Mouse (Mus musculus) cerebellum, adult 9-10 months (tissue): ENCODE data around the gene Tecrl.

ENCODE experiments used
- DNase-seq: peaks from one replicate; pipeline ENCODE4 v3.0.0; 2022

Gene Tecrl

GRCm38 (mm10) chr5:83354846-83355561, at the start of gene Tecrl:
Gene Tecrl, minus strand, starts transcription at chr5:83355195.
- no peak for DNase-seq

- no peak for DNase-seq
Measured at GRCm38 (mm10) chr5:83385021-83385420, 30.0 kb upstream of the Tecrl start.

- DNase-seq, result no peak
Measured at GRCm38 (mm10) chr5:83351615-83352014, 3.4 kb downstream of the Tecrl start.

GRCm38 (mm10) chr5:83339144-83339543, 15.9 kb downstream of the Tecrl start:
- no peak for DNase-seq

- no peak for DNase-seq
Measured at GRCm38 (mm10) chr5:83267148-83267776, 87.7 kb downstream of the Tecrl start.

DNA sequence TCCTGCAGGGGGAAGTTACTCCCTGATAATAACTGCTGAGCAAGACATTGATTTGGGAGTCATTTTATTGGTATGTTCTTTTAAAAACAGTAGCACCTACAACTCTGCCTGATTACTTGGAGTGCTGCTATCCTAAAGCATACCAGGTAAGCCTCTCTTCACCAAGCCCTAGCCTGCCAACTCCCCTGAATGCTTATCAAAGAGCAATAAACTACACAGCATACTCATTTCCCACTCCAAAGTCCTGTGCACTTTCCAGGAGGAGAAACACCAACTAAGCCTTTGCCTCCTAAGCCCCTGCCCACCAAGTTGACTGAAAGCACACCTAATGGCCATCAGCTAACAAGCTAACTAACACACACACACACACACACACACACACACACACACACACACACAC, 94.9 kb downstream of the Tecrl start:
- no peak for DNase-seq

DNA sequence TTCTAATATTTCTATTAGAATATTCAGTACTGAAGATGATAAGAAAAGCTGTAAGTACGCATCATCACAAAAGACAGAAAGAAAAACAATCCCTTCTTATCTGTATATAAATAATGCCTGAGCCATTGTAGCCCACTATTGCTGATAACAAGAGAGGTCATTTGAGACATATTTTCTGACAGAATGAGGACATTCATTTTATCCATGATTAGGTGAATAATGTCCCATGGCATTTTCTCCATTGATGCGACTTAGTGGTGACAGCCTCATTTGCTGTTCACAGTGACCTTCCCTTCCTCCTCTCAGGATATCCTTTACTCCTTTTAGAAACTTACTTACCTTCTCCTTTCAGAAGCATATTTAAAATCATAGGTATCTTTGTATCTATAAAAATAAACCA, 100.9 kb downstream of the Tecrl start:
- no peak for DNase-seq

GRCm38 (mm10) chr5:83238848-83239452, 116.0 kb downstream of the Tecrl start:
- no peak for DNase-seq
